Mouse (Mus musculus): ENCODE results near the gene Ptprh. TPM values are rescaled to one million over a fixed set of nuclear protein-coding genes. Genes with fewer than 3 reads are reported as not detected.

Gene Ptprh
- total RNA-seq, 2 experiments from 2014 or later = 0.84 to 0.95 TPM

DNA sequence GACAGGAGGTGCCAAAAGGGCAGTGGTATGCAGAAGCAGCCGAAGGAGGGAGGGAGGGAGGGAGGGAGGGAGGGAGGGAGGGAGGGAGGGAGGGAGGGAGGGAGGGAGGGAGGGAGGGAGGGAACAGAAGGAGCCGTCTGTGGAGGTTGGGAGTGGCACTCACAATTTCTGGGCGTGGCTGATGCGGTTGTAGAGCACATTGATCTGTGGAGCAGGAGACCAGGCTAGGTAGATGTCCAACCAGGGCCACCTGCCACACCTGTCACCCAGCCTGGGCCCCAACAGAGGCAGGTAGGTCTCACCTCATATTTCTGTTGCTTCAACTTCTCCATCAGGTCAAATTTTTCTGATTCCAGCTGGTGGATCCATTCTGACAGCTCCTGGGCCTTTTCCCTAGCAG, 96.6 kb downstream of the Ptprh start:
- DNase-seq (ENCODE audit: low spot score in 2 of 2) = no peak
- intact Hi-C loops (cut with DNase I) = no loop called here

GRCm38 (mm10) chr7:4504646-4505435, 99.0 kb downstream of the Ptprh start:
- intact Hi-C loops (cut with DNase I) = no loop called here
- DNase-seq (ENCODE audit: low spot score in 2 of 2) = no peak

GRCm38 (mm10) chr7:4503858-4504257, 100.0 kb downstream of the Ptprh start:
- intact Hi-C loops (cut with DNase I) = no loop called here
- DNase-seq (ENCODE audit: low spot score in 2 of 2) = no peak

DNA sequence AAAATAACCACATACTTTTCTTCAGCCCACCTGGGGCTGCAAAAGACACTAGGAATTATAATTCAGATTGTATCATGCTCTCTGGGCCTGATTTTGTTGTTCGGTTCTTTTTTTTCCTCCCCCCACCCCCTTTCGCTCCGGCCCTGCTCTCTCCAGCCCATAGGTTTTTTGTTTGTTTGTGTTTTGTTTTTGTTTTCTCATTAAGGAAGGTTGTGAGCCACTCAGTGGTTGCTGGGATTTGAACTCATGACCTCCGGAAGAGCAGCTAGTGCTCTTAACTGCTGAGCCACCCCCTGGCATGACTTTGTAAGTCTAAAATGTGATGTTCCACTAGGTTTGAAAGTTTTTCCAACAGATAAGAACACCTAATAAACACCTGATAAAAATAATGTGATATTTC, 100.7 kb downstream of the Ptprh start:
- no peak for DNase-seq (ENCODE audit: low spot score in 2 of 2)
- intact Hi-C loops (cut with DNase I) = no loop called here

- peak; percentile 24 to 53 for DNase-seq (ENCODE audit: low spot score in 2 of 2)
- intact Hi-C loops (cut with DNase I) = no loop called here
These were observed 101.3 kb downstream of the Ptprh start for GRCm38 (mm10) chr7:4502421-4503090.

DNA sequence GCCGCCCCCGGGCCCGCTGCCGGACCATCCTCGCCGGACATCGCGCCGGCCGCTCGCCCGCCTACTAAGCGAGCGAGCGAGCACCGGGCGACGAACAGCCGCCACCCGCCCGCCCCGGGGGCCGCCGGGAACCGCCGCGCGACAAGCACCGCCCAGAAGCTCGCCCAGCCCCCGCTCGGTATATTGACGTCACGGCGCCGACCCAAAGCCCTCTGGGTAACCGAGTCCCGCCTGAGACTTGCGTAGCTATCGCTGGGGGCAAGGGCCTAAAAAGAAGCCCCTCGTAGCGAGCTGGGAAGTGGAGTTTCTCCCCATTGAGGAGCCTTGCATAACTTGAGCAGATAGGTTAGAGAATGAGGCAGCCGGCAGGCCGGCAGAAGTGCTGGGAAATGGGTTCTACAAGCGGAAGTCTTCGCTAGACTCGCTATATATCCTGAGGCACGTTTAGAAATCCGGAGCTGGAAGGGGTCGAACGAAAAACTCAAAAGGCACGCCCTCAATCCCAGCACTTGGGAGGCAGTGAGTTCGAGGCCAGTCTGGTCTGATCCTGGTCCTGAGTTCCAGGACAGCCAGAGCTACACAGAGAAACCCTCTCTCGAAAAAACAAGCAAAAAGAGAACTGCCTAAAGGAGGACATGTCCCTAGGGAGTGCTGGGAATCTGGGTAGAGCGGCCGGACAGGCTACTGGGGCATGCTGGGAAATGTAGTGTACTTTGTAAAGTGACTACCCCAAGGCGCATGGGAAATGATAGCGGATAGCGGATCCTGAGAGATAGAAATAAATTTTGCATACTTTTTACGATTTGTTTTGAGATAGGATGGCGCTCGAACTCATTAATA, 102.1 kb downstream of the Ptprh start, which contains the start of gene Ppp1r12c:
Ppp1r12c (minus strand) TSS at position 123 of the 840 bp plus-strand sequence.
- peak; percentile 97 for DNase-seq (ENCODE audit: low spot score in 2 of 2)
- intact Hi-C loops (cut with DNase I) = no loop called here

DNA sequence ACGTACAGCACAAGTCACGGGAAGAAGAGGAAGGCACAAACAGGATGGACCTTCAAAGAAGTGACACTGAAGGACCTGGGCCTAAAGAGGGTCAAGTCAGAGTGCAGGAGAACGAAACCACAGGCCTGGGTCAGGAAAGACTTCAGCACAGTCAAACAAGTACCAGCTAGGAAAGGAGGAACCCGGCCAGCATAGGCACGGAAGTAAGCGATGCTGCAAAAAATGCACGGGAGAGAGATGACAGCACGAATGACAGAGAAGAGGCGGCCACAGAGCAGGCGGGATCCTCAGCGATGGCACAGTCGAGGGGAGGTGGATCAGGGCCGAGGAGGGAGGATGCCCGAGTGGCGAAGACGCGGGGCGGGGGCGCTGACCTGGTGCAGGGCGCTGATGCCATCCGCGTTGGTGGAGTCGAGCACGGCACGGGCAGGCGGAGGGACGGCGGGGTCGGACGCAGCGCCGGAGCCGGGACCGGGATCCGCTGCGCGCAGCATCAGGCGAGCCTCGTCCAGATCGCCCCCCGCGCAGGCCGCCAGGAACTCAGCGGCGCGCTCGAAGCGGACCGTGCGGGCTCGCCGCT, 102.9 kb downstream of the Ptprh start:
- peak; percentile 43 to 49 for DNase-seq (ENCODE audit: low spot score in 2 of 2)
- intact Hi-C loops (cut with DNase I) = no loop called here

DNA sequence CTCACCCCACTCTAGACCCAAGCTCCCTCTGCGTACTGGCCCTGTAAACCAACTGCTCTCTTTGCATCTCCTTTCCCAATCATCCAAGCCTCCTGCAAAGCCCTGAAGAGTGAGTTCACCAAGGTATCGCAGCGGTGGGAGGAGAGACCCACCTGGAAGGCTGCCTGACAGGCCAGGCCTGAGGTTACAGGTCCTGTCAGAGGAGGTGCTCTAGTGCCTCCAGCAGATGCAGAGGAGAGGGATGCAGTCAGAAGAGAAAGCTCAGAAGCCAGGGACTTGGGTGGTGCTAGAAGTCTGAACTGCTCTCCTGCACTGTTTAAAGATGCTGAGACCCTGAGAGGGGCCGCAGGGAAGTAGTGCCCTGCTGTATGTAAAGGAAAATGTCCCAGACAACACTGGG, 104.8 kb downstream of the Ptprh start:
- intact Hi-C loops (cut with DNase I) = no loop called here
- no peak for DNase-seq (ENCODE audit: low spot score in 2 of 2)

Small RNA genes lying within 50 kb of the gene (microRNA-seq; reads per million reads assigned to microRNA genes)
- gene Gm23577 = not detected

Other genes with a start within 250 kb of the Ptprh start
- gene Gp6, start 206.3 kb downstream of the Ptprh start, total RNA-seq (2021) = not detected
- gene Rdh13, start 158.4 kb downstream of the Ptprh start, total RNA-seq (2021) = 10 to 100 TPM; 23.9 to 26.3 TPM
- 1 to 10 TPM; 3.1 to 3.4 TPM for gene Eps8l1, start 143.4 kb downstream of the Ptprh start, total RNA-seq (2021)
- gene Ppp1r12c, start 102.4 kb downstream of the Ptprh start, total RNA-seq (2021) = 100 to 1,000 TPM; 142 to 168 TPM
- 1 to 10 TPM; 5.9 to 9.4 TPM for gene Tnnt1, start 87.7 kb downstream of the Ptprh start, total RNA-seq (2021)
- under 1 TPM in 1 of 2 experiments, not detected in 1; 0.52 TPM for gene Tnni3, start 79.8 kb downstream of the Ptprh start, total RNA-seq (2021)
- under 1 TPM; 0.27 to 0.34 TPM for gene Dnaaf3, start 71.6 kb downstream of the Ptprh start, total RNA-seq (2021)
- 100 to 1,000 TPM; 263 to 298 TPM for gene Syt5, start 56.5 kb downstream of the Ptprh start, total RNA-seq (2021)
- 10 to 100 TPM; 10.0 to 16.8 TPM for gene Tmem86b, start 27.4 kb upstream of the Ptprh start, total RNA-seq (2021)
- gene Ppp6r1, start 55.0 kb upstream of the Ptprh start, total RNA-seq (2021) = 100 to 1,000 TPM; 138 to 145 TPM
- gene Hspbp1, start 81.0 kb upstream of the Ptprh start, total RNA-seq (2021) = 100 to 1,000 TPM; 100 to 106 TPM
- 100 to 1,000 TPM; 398 to 475 TPM for gene Brsk1, start 86.6 kb upstream of the Ptprh start, total RNA-seq (2021)
- gene Tmem150b, start 121.2 kb upstream of the Ptprh start, total RNA-seq (2021) = not detected
- gene Kmt5c, start 136.1 kb upstream of the Ptprh start, total RNA-seq (2021) = 10 to 100 TPM; 18.9 to 35.8 TPM
- gene Cox6b2, start 149.1 kb upstream of the Ptprh start, total RNA-seq (2021) = 1 to 10 TPM; 4.8 to 5.5 TPM
- not detected for gene Fam71e2, start 167.3 kb upstream of the Ptprh start, total RNA-seq (2021)
- gene Il11, start 178.8 kb upstream of the Ptprh start, total RNA-seq (2021) = under 1 TPM; 0.43 to 0.59 TPM
- not detected for gene Tmem190, start 178.9 kb upstream of the Ptprh start, total RNA-seq (2021)
- 1 to 10 TPM; 2.7 to 3.7 TPM for gene Tmem238, start 185.6 kb upstream of the Ptprh start, total RNA-seq (2021)
- gene Rpl28, start 188.8 kb upstream of the Ptprh start, total RNA-seq (2021) = 100 to 1,000 TPM; 416 to 455 TPM
- gene Ube2s, start 208.5 kb upstream of the Ptprh start, total RNA-seq (2021) = 100 to 1,000 TPM in 1 of 2 experiments, 10 to 100 TPM in 1; 98.6 to 117 TPM
- 100 to 1,000 TPM in 1 of 2 experiments, 10 to 100 TPM in 1; 95.1 to 151 TPM for gene Shisa7, start 240.7 kb upstream of the Ptprh start, total RNA-seq (2021)

Measured in left cerebral cortex, postnatal 36 days (tissue).